Mouse (Mus musculus) heart, embryonic 13.5 days (tissue): ENCODE results near the gene Trpv6. TPM values are rescaled to one million over a fixed set of nuclear protein-coding genes. Genes with fewer than 3 reads are reported as not detected.

Experiments
- ATAC-seq: fragments of 200-750 bp; cut with Nextera tagmentation; 2 replicates; pipeline ENCODE4 v1.8.0; 2017; ENCODE audit warnings: moderate TSS enrichment; ENCODE audit not compliant: insufficient number of reproducible peaks, low FRiP score, low TSS enrichment; ENCODE audit errors: extremely low read depth
- H3K27ac ChIP-seq: fragments of 300-500 bp; sonication (generic); replicated peaks from 2 replicates; pipeline ENCODE4 v1.5.1; 2015; ENCODE audit warnings: moderate library complexity, mild to moderate bottlenecking, inconsistent platforms
- H3K27me3 ChIP-seq: fragments of 300-500 bp; sonication (generic); replicated peaks from 2 replicates; pipeline ENCODE4 v1.6.1; 2015; ENCODE audit warnings: mild to moderate bottlenecking, inconsistent platforms
- H3K36me3 ChIP-seq: fragments of 300-500 bp; sonication (generic); 2 replicates; pipeline ENCODE4 v1.6.1; 2015; ENCODE audit warnings: mild to moderate bottlenecking, inconsistent platforms
- H3K4me1 ChIP-seq: fragments of 300-500 bp; sonication (generic); 2 replicates; pipeline ENCODE4 v1.6.1; 2015; ENCODE audit warnings: inconsistent platforms
- H3K4me2 ChIP-seq: fragments of 300-500 bp; sonication (generic); 2 replicates; pipeline ENCODE4 v1.6.1; 2015; ENCODE audit warnings: inconsistent platforms, mild to moderate bottlenecking, moderate library complexity
- H3K4me3 ChIP-seq: fragments of 300-500 bp; sonication (generic); 2 replicates; pipeline ENCODE4 v1.5.1; 2015; ENCODE audit warnings: moderate library complexity, mild to moderate bottlenecking, inconsistent platforms
- H3K9ac ChIP-seq: fragments of 300-500 bp; sonication (generic); 2 replicates; pipeline ENCODE4 v1.6.1; 2015; ENCODE audit warnings: inconsistent platforms, mild to moderate bottlenecking, moderate library complexity
- H3K9me3 ChIP-seq: fragments of 300-500 bp; sonication (generic); 2 replicates; pipeline ENCODE4 v1.6.1; 2016; ENCODE audit warnings: inconsistent platforms
- WGBS: fragments of 180-500 bp; shearing (Covaris S2); methylation state at CpG from one replicate; pipeline ENCODE4 v1.1.7; 2015; ENCODE audit warnings: mixed read lengths; 5-methylcytosine and 5-hydroxymethylcytosine counted together
- polyA plus RNA-seq: library from polyadenylated mRNA; unstranded; fragments of >200 nt; fragmentation: Nextera tagmentation; extraction: Ambion mirVana; gene quantifications from 2 replicates; pipeline ENCODE4 v1.2.1, GENCODE M21; 2015

Gene Trpv6
- polyA plus RNA-seq, 1 experiment from 2014 or later = 0.13 TPM

GRCm38 (mm10) chr6:41646220-41646619, 10.0 kb upstream of the Trpv6 start:
- Histone ChIP-seq H3K27ac (no peak overlapping the region), H3K9ac (no peak overlapping the region), H3K36me3 (no peaks in the 10 kb centered on the region), H3K4me3 (no peak overlapping the region), H3K4me2 (no peak overlapping the region), H3K27me3 (no peaks in the 10 kb centered on the region), H3K9me3 (no peaks in the 10 kb centered on the region), H3K4me1 (no peaks in the 10 kb centered on the region)
- ATAC-seq = no peak
- 71% methylated on average over 3 of the region's 3 CpGs for WGBS

DNA sequence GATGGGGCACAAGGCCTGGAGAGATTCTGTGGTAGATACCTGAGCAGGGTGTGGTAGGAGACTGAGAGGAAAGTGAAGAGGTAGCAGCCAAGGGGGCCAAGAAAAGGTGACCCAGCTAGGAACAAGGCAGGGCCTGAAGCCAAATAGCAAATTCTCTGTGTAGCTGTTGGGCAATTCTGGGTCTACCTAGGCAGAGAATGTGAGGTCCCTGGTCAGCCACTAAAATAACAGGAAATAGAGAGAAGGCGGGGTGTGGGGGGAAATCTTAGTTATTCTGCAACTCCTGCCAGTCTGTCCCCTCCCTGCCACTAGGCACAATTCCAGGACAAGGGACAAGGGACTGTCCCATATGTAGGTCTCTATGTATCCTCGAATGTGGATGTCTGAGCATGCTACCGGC, 7.0 kb upstream of the Trpv6 start:
- Histone ChIP-seq H3K27me3 (no peaks in the 10 kb centered on the region), H3K4me1 (no peaks in the 10 kb centered on the region), H3K9ac (no peak overlapping the region), H3K4me3 (no peak overlapping the region), H3K4me2 (no peak overlapping the region), H3K36me3 (no peaks in the 10 kb centered on the region), H3K27ac (no peak overlapping the region), H3K9me3 (no peaks in the 10 kb centered on the region)
- WGBS = 77% methylated on average over 3 of the region's 3 CpGs
- no peak for ATAC-seq

DNA sequence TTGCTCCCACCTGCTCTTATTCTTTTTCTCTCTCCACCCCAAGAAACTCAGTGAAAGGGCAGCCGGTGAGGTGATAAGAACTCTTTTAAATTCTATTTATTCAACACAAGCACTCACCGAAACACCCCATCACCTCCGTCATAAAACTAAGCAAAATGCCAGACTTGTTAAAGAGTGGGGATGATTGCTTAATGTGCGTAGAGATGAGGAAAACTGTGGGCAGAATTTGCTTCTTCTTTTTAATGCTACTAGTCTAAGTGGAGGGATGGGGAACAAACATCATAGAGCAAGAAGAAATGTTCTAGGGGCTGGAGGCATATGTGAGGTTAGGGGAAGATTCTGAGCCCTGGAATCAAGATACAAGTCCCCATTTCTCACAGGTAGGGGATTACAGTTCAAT, 6.6 kb upstream of the Trpv6 start:
- 76% methylated on average over 4 of the region's 4 CpGs for WGBS
- no peak overlapping the region for H3K27ac ChIP-seq
- no peak for ATAC-seq

GRCm38 (mm10) chr6:41641173-41641866, 5.1 kb upstream of the Trpv6 start:
- no peak overlapping the region for H3K27ac ChIP-seq
- H3K4me1 ChIP-seq = no peaks in the 10 kb centered on the region
- WGBS = 51% methylated on average over 6 of the region's 6 CpGs
- no peaks in the 10 kb centered on the region for H3K36me3 ChIP-seq
- no peak for ATAC-seq
- H3K9ac ChIP-seq = no peak overlapping the region
- H3K4me3 ChIP-seq = no peak overlapping the region
- H3K4me2 ChIP-seq = no peak overlapping the region
- no peaks in the 10 kb centered on the region for H3K27me3 ChIP-seq
- no peaks in the 10 kb centered on the region for H3K9me3 ChIP-seq

More for the DNA sequence above, 6.6 kb upstream of the Trpv6 start:
- Histone ChIP-seq H3K27me3 (no peaks in the 10 kb centered on the region), H3K4me3 (no peak overlapping the region), H3K9ac (no peak overlapping the region), H3K9me3 (no peaks in the 10 kb centered on the region), H3K4me2 (no peak overlapping the region), H3K36me3 (no peaks in the 10 kb centered on the region), H3K4me1 (no peaks in the 10 kb centered on the region)

- Histone ChIP-seq H3K9ac (no peak overlapping the region), H3K27ac (no peak overlapping the region), H3K4me3 (no peak overlapping the region), H3K4me2 (no peak overlapping the region), H3K9me3 (no peaks in the 10 kb centered on the region), H3K27me3 (no peaks in the 10 kb centered on the region), H3K36me3 (no peaks in the 10 kb centered on the region), H3K4me1 (no peaks in the 10 kb centered on the region)
- ATAC-seq = no peak
- 77% methylated on average over 3 of the region's 3 CpGs for WGBS
These were observed 4.2 kb upstream of the Trpv6 start for GRCm38 (mm10) chr6:41640449-41640848.

GRCm38 (mm10) chr6:41637927-41638506, 1.8 kb upstream of the Trpv6 start:
- no peak overlapping the region for H3K4me3 ChIP-seq
- H3K9ac ChIP-seq = no peak overlapping the region
- no peak overlapping the region for H3K4me2 ChIP-seq
- H3K27ac ChIP-seq = no peak overlapping the region
- no peaks in the 10 kb centered on the region for H3K9me3 ChIP-seq
- no peaks in the 10 kb centered on the region for H3K4me1 ChIP-seq
- WGBS = 66% methylated on average over 6 of the region's 6 CpGs
- H3K36me3 ChIP-seq = no peaks in the 10 kb centered on the region
- ATAC-seq = no peak
- no peaks in the 10 kb centered on the region for H3K27me3 ChIP-seq

DNA sequence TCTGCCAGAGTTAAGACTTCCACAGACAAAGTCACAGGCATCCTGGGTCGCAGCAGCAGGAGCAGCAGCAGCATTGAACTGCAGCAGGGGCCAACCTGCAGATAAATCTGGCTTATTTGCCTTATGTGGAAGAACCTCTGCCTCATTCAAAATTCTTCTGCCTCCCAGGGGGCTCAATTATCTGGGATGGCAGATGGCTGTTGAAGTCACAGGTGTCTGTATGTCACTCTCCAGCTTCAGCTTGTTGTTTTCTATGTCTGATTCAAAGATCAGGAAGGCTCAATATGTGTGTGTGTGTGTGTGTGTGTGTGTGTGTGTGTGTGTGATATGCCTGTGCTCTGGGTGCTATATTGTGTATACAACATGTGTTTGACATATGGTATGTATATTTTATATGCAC, 1.2 kb upstream of the Trpv6 start:
- no peaks in the 10 kb centered on the region for H3K4me1 ChIP-seq
- H3K27me3 ChIP-seq = no peaks in the 10 kb centered on the region
- no peak overlapping the region for H3K27ac ChIP-seq
- H3K4me2 ChIP-seq = no peak overlapping the region
- WGBS = 24% methylated on average over 1 of the region's 1 CpGs
- no peaks in the 10 kb centered on the region for H3K9me3 ChIP-seq
- no peaks in the 10 kb centered on the region for H3K36me3 ChIP-seq
- no peak overlapping the region for H3K4me3 ChIP-seq
- ATAC-seq = no peak
- no peak overlapping the region for H3K9ac ChIP-seq

DNA sequence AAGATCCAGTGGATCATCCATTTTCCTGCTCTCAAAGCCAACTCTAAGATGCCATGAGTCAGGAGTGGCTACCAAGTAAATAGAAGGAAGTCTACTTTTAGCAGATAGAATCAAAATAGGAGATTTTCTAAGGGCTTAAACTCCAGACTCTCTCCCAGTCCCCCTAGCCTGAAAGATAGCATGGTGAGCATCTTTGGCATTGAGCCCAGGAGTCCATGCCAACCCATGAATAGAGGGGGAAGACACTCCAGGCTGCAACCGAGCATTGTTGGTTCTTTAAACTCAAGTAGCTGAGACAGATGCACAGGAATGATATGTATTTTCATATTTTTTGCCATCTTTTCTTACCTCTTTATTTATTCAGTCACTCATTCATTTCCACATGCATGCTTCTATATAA, 994 bp downstream of the Trpv6 start:
- Histone ChIP-seq H3K4me1 (no peaks in the 10 kb centered on the region), H3K27ac (no peak overlapping the region), H3K27me3 (no peaks in the 10 kb centered on the region), H3K4me2 (no peak overlapping the region), H3K9me3 (no peaks in the 10 kb centered on the region), H3K36me3 (no peaks in the 10 kb centered on the region), H3K4me3 (no peak overlapping the region), H3K9ac (no peak overlapping the region)
- no peak for ATAC-seq
- 34% methylated on average over 1 of the region's 1 CpGs for WGBS

- H3K27ac ChIP-seq = no peak overlapping the region
- no peaks in the 10 kb centered on the region for H3K4me1 ChIP-seq
- no peak overlapping the region for H3K9ac ChIP-seq
- ATAC-seq = no peak
- WGBS = 66% methylated on average over 4 of the region's 4 CpGs
- no peaks in the 10 kb centered on the region for H3K9me3 ChIP-seq
- H3K36me3 ChIP-seq = no peaks in the 10 kb centered on the region
- H3K4me2 ChIP-seq = no peak overlapping the region
- no peak overlapping the region for H3K4me3 ChIP-seq
- H3K27me3 ChIP-seq = no peaks in the 10 kb centered on the region
These were observed 4.7 kb downstream of the Trpv6 start for GRCm38 (mm10) chr6:41631549-41631948.

- H3K9ac ChIP-seq = no peak overlapping the region
- H3K27me3 ChIP-seq = no peaks in the 10 kb centered on the region
- no peak overlapping the region for H3K4me3 ChIP-seq
- no peaks in the 10 kb centered on the region for H3K36me3 ChIP-seq
- ATAC-seq = no peak
- H3K27ac ChIP-seq = no peak overlapping the region
- H3K4me2 ChIP-seq = no peak overlapping the region
- no peaks in the 10 kb centered on the region for H3K4me1 ChIP-seq
- 63% methylated on average over 2 of the region's 2 CpGs for WGBS
- no peaks in the 10 kb centered on the region for H3K9me3 ChIP-seq
These were observed 5.4 kb downstream of the Trpv6 start for GRCm38 (mm10) chr6:41630791-41631190.

GRCm38 (mm10) chr6:41628180-41628579, 8.0 kb downstream of the Trpv6 start:
- Histone ChIP-seq H3K27ac (no peak overlapping the region), H3K9me3 (no peaks in the 10 kb centered on the region), H3K9ac (no peak overlapping the region), H3K4me1 (0 out of 2 replicates have a peak, but pooled peaks cover 2% of the 10 kb centered on the region), H3K4me2 (no peak overlapping the region), H3K36me3 (no peaks in the 10 kb centered on the region), H3K4me3 (no peak overlapping the region), H3K27me3 (no peaks in the 10 kb centered on the region)
- ATAC-seq = no peak
- 44% methylated on average over 1 of the region's 1 CpGs for WGBS

GRCm38 (mm10) chr6:41622661-41623060, 13.5 kb downstream of the Trpv6 start:
- H3K9ac ChIP-seq = no peak overlapping the region
- no peak overlapping the region for H3K4me2 ChIP-seq
- no peak overlapping the region for H3K27ac ChIP-seq
- ATAC-seq = no peak
- no peaks in the 10 kb centered on the region for H3K9me3 ChIP-seq
- no peaks in the 10 kb centered on the region for H3K36me3 ChIP-seq
- no peak overlapping the region for H3K4me3 ChIP-seq
- H3K4me1 ChIP-seq = 0 out of 2 replicates have a peak, but pooled peaks cover 2% of the 10 kb centered on the region
- WGBS = 64% methylated on average over 9 of the region's 9 CpGs
- no peaks in the 10 kb centered on the region for H3K27me3 ChIP-seq
